Mouse (Mus musculus) bone marrow, adult 2 months (tissue): ENCODE data around the gene Ubap1.

ENCODE experiments used
- CTCF ChIP-seq: fragments of 200-500 bp; IDR thresholded peaks from 2 replicates; pipeline ENCODE4 v1.5.1; 2011; ENCODE audit warnings: low read length, control low read depth; ENCODE audit not compliant: control insufficient read depth, insufficient read depth
- POLR2A ChIP-seq: fragments of 200-500 bp; IDR thresholded peaks from 2 replicates; pipeline ENCODE4 v1.6.1; 2011; ENCODE audit warnings: low read depth, mild to moderate bottlenecking, control low read depth, low read length, borderline replicate concordance; ENCODE audit not compliant: control insufficient read depth

GRCm38 (mm10) chr4:41377567-41377966 is 28.8 kb downstream of the Ubap1 start:
- no peak for TF ChIP-seq CTCF
- no peak for TF ChIP-seq POLR2A
